Mouse (Mus musculus) cerebellum, adult 2 months (tissue): Measurements from ENCODE around the gene Snap23. TPM values are rescaled to one million over a fixed set of nuclear protein-coding genes. Genes with fewer than 3 reads are reported as not detected.

Experiments used
- DNase-seq, 2 experiments: peaks; one replicate each; pipeline ENCODE4 v3.0.0; 2021
- H3K27ac ChIP-seq: fragments of 200-500 bp; 2 replicates; pipeline ENCODE4 v1.5.1; 2012; ENCODE audit warnings: low read length, control low read depth, inconsistent platforms; ENCODE audit not compliant: insufficient read depth
- H3K27me3 ChIP-seq: fragments of 200-500 bp; 2 replicates; pipeline ENCODE4 v1.6.1; 2012; ENCODE audit warnings: inconsistent platforms, mild to moderate bottlenecking, low read length, moderate library complexity; ENCODE audit not compliant: control insufficient read depth, insufficient read depth
- H3K4me1 ChIP-seq: fragments of 200-500 bp; 2 replicates; pipeline ENCODE4 v1.6.1; 2011; ENCODE audit warnings: low read length; ENCODE audit not compliant: control insufficient read depth, insufficient read depth
- H3K4me3 ChIP-seq: fragments of 200-500 bp; replicated peaks from 2 replicates; pipeline ENCODE3; 2011; ENCODE audit warnings: mild to moderate bottlenecking, low read depth, low read length, control low read depth; ENCODE audit not compliant: insufficient read depth
- CTCF ChIP-seq: fragments of 200-500 bp; IDR thresholded peaks from 2 replicates; pipeline ENCODE4 v1.5.1; 2011; ENCODE audit warnings: low read depth, mild to moderate bottlenecking, control low read depth, low read length, moderate library complexity, borderline replicate concordance; ENCODE audit not compliant: insufficient read depth
- POLR2A ChIP-seq: fragments of 200-500 bp; IDR thresholded peaks from 2 replicates; pipeline ENCODE4 v1.6.1; 2011; ENCODE audit warnings: low read length, control low read depth, borderline replicate concordance; ENCODE audit not compliant: insufficient read depth
- WGBS: fragments of 180-500 bp; shearing (Covaris S2); methylation state at CpG from one replicate; pipeline ENCODE4 v1.1.7; 2018; 5-methylcytosine and 5-hydroxymethylcytosine counted together
- polyA plus RNA-seq: library from polyadenylated mRNA; depleted of rRNA; stranded (reverse); fragments of >200 nt; gene quantifications from 2 replicates; pipeline ENCODE4 v1.2.3, GENCODE M21; 2012

Snap23 gene
- polyA plus RNA-seq, 1 experiment, result 17.8 TPM

GRCm38 (mm10) chr2:120597734-120598133 is 30.3 kb downstream of the Snap23 start:
- Histone ChIP-seq H3K4me3 (no peak overlapping the region), H3K27ac (no peak overlapping the region), H3K27me3 (no peaks in the 10 kb centered on the region), H3K4me1 (no peaks in the 10 kb centered on the region)
- no peak for DNase-seq
- WGBS, result 87% methylated on average over 2 of the region's 2 CpGs
- TF ChIP-seq CTCF, result no peak
- TF ChIP-seq POLR2A, result no peak

- WGBS, result 90% methylated on average over 4 of the region's 4 CpGs
- TF ChIP-seq POLR2A (no peak), CTCF (no peak)
- Histone ChIP-seq H3K4me1 (no peaks in the 10 kb centered on the region), H3K27me3 (no peaks in the 10 kb centered on the region), H3K27ac (no peak overlapping the region), H3K4me3 (no peak overlapping the region)
- DNase-seq, result no peak
These were observed 32.0 kb downstream of the Snap23 start for GRCm38 (mm10) chr2:120599506-120599905.

DNA sequence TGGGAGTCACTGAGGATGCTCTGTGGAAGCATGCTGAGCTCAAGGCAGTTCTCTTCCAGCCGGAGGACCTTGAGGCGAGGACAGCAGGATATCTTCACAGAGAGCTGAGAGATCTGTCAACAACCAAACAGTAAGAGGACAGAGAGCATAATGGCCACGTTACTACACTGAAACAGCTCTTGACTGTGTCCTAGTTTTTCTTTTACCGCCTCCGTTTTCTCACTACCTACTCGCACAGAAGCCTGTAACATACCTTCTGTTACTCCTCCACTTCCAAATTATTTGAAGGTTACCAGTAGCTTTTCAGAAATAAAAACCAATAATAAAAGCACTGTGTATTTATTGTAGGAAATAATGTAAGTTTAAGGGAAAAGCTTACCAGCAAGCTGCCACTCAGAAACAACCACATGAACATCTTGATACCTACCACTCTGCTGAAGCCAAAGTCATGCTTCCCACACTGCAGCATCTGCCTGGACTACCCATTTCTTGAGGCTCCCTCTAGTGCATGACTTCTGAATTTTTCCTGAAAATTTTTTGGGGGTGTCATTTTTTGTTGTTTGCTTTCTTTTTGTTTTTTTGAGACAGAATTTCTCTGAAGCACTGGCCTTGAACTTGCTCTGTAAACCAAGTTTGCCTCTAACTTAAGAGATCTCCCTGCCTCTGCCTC is 38.7 kb downstream of the Snap23 start:
- WGBS, result 82% methylated on average over 6 of the region's 6 CpGs
- no peak for DNase-seq
- H3K4me3 ChIP-seq, result no peak overlapping the region
- no peaks in the 10 kb centered on the region for H3K27me3 ChIP-seq
- TF ChIP-seq CTCF, result no peak
- no peak for TF ChIP-seq POLR2A
- 0 out of 2 replicates have a peak, but pooled peaks cover 5% of the 10 kb centered on the region for H3K4me1 ChIP-seq
- no peak overlapping the region for H3K27ac ChIP-seq

DNA sequence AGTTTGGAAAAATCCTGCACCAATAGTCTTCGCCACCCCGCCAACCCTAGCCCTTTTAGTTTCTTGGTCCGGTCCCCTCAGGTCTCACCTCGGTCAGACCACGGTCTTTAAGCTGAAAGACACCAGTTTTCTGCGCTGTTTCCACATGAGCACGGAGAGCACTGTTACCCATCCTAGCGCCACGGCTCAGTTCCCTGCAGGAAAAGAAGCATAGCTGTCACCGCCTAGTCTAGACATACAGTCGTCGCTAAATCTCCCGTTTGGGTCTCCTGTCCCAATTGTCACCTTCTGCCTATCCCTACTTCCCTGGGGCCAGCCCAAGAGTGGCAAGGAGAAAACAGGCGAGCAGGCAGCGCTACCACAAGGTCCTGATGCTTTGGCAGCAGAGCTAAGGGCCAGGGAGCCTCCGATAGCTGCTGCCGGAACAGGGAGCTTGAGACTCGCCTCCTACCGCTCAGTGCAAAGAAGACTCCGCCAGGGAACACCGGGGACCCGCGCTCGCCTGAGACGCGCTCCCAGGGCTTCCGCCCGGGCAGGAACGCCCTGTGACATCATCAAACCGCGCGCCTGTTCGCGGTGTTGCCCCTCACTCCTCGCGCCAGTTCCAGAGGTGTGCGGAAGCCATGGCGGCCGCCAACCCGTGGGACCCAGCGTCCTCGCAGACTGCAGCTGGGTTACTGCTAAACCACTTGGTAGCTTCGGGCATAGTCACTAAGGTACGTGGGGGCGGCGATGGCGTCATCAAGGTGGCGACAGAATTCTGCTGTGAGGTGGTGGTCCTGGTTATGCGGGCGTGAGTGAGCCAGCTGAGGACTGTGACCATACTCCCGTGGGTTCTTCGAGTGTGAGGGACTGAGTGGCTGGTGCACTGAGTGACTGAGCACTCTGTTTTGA is 41.6 kb downstream of the Snap23 start, which contains the start of the genes Haus2 and Lrrc57:
Haus2 (plus strand) TSS at position 554 of the 894 bp plus-strand sequence.
Lrrc57 (minus strand) TSS at position 691 of the 894 bp plus-strand sequence.
- DNase-seq, result peak; percentile 88 to 92
- Histone ChIP-seq H3K4me3 (peak within 1 kb of the TSS; percentile 96), H3K4me1 (0 out of 2 replicates have a peak, but pooled peaks cover 5% of the 10 kb centered on the region), H3K27ac (peak within 1 kb of the TSS; percentile 87), H3K27me3 (no peaks in the 10 kb centered on the region)
- TF ChIP-seq CTCF (no peak), POLR2A (peak; percentile 93; the same call in 1 of the 2 replicates)
- under 1% methylated on average over 52 of the region's 52 CpGs for WGBS

DNA sequence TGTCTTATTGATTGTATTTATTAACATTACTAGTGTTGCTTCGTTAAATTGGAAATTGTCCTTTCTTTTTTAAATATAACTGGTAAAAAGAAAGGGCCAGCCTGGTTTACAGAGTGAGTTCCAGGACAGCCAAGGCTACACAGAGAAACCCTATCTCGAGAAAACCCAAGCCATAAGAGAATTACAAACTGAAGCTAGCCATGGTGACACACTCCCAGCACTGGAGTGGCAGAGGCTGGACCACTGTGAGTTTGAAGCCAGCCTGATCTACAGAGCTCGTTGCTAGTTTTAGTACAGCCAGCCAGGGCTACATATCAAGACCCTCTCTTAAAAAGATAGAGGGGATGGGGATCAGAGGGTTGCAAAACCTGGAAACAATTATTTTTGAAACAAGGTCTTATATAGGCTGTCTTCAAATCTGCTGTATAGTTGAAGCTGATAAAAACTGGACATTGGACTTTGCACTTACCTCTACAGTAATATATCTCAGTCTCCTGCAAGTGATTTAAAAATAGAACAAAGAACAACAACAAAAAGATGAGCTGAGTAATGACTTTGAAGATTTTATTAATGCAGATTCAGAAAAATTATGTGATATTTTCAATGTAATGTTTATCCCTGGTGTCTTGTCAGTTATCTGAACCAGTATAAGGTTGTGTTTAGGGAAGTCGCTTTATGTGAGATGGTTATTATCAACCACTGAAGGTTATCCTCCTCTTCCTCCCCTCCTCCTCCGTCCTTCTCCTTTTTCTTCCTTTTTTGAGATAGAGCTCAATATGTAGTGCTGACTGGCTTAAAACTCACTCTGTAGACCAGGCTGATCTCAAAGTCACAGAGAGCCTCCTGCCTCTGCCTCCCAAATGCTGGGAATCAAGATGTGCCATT is 49.0 kb downstream of the Snap23 start:
- no peak for TF ChIP-seq POLR2A
- no peak for TF ChIP-seq CTCF
- Histone ChIP-seq H3K27me3 (no peaks in the 10 kb centered on the region), H3K4me3 (no peak overlapping the region), H3K4me1 (no peaks in the 10 kb centered on the region), H3K27ac (no peak overlapping the region)
- DNase-seq, result no peak
- WGBS, result 89% methylated on average over 5 of the region's 5 CpGs

DNA sequence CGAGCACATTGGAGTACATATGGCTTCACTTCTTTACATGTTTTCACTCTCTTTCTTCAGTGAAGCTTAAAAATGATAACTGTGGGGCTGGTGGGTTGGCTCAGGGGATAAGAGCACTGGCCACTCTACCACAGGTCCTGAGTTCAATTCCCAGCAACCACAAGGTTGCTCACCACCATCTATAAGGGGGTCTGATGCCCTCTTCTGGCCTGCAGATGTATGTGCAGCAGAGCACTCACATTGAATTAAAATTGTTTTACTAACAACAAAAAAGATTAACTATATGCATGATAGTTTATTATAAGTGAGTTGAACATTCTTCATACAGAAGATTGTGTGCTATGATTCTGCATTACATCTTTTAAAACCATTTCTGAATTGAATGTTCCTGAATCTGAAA is 52.1 kb downstream of the Snap23 start:
- DNase-seq, result no peak
- H3K27ac ChIP-seq, result no peak overlapping the region
- WGBS, result 97% methylated on average over 1 of the region's 1 CpGs
- no peaks in the 10 kb centered on the region for H3K4me1 ChIP-seq
- no peak for TF ChIP-seq POLR2A
- TF ChIP-seq CTCF, result no peak
- no peak overlapping the region for H3K4me3 ChIP-seq
- H3K27me3 ChIP-seq, result no peaks in the 10 kb centered on the region

DNA sequence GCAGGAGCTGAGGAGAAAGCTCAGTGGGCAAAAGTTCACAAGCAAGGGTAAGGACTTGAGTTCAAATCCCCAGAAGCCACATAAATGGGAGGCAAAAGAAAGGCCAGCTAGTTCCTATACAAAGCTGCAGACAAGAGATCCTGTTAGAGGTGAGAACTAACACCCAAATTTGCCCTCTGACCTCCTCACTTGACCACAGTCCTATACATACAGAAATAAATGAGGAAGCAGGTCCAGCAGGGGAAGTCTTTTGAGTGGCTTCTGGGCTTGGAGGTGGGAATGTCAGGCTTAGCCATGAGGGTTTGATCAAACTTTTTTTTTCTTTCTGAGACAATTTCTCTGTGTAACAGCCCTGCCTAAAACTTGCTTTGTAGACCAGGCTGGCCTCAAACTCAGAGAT is 55.4 kb downstream of the Snap23 start:
- Histone ChIP-seq H3K27me3 (no peaks in the 10 kb centered on the region), H3K27ac (no peak overlapping the region), H3K4me1 (no peaks in the 10 kb centered on the region), H3K4me3 (no peak overlapping the region)
- TF ChIP-seq CTCF, result no peak
- TF ChIP-seq POLR2A, result no peak
- no peak for DNase-seq
